Comparison of ENCODE assay signal across 9 mouse cellular contexts in the genomic region with DNA sequence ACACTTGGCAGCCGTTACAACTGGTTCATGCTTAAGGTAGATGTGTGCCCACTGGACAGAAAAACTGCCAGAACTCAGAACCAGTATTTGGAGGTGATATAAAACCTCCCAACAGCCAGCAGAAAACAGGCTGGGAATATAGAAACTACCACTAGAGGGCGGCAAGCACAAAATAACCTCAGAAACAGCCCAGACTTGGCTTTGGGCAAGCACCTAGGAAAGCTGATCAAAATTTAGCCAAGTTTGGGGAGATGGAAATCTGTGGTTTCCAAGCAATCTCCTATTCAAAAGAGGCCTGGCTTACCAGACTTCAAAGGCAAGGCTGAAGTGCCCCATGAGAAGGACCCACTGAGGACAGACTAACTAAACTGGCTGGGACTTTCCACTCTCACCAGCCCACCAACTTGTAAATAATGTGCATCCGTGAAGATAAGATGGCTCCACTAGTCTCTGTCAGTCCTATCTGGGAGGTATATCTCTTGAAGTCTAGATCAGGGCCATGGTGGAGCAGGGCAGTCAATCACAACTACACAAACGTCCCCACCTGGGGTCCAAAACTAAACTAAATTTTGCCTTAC. TPM values are rescaled to one million over a fixed set of nuclear protein-coding genes. Genes with fewer than 3 reads are reported as not detected.
A peak's percentile ranks its signal among the peaks of the same experiment; 100 is the strongest.
DNase-seq lines count a peak whose midpoint lies in the region; ATAC-seq and TF ChIP-seq lines count a peak whose summit lies in the region.
"Had no signal": no experiment of that assay in that cellular context is flagged by ENCODE, and none has a peak within 500 bp of the region (broad histone marks: within the 10 kb centered on the region; RNA-seq: fewer than 3 reads in every experiment).

No protein-coding gene starts in this region.

- DNase-seq in heart, adult 18-20 months: peak; percentile 76 to 89
- no peak for DNase-seq in heart, embryonic 10.5 days (ENCODE audit: low spot score)
- peak; percentile 89 for DNase-seq in hindbrain, embryonic 14.5 days (ENCODE audit: low spot score)
- DNase-seq in left cerebral cortex, adult 18-20 months (ENCODE audit: low spot score in 2 of 2): peak; percentile 68 to 71
- peak; percentile 63 for DNase-seq in right cerebral cortex, postnatal 4 days

- 0 out of 2 replicates have a peak, but pooled peaks have one; percentile 12 for TF ChIP-seq CTCF in bone marrow, adult 2 months (IDR thresholded peaks at IDR 0.05; ENCODE audit: control insufficient read depth, insufficient read depth, low read length)

- H3K4me2 ChIP-seq in hindbrain, embryonic 14.5 days (replicated peaks): no peak overlapping the region
- H3K4me2 ChIP-seq: midbrain, embryonic 12.5 days had no signal

- ATAC-seq in erythroid progenitor cell, adult 5-6 weeks (replicated peaks; ENCODE audit: low FRiP score, poor library complexity, severe bottlenecking): peak; percentile 65
- ATAC-seq in hindbrain, embryonic 14.5 days (ENCODE audit: low FRiP score): peak; percentile 32; the same call in 1 of the 2 replicates
- ATAC-seq in megakaryocyte, adult 5-6 weeks (ENCODE audit: poor library complexity, severe bottlenecking): peak; percentile 57

- no peak overlapping the region for H3K27ac ChIP-seq in heart, embryonic 10.5 days
- no peak overlapping the region for H3K27ac ChIP-seq in bone marrow, adult 2 months (ENCODE audit: control insufficient read depth, insufficient read depth, low read depth, low read length, poor library complexity)
- H3K27ac ChIP-seq in hindbrain, embryonic 14.5 days: no peak overlapping the region
- H3K27ac ChIP-seq: midbrain, embryonic 12.5 days had no signal

- H3K4me1 ChIP-seq in heart, embryonic 10.5 days: peaks cover 37% of the 10 kb centered on the region
- peaks cover 9% of the 10 kb centered on the region for H3K4me1 ChIP-seq in bone marrow, adult 2 months (ENCODE audit: control insufficient read depth, insufficient read depth, low read length)
- H3K4me1 ChIP-seq in hindbrain, embryonic 14.5 days (replicated peaks; ENCODE audit: control insufficient read depth, insufficient read depth, low read length): no peaks in the 10 kb centered on the region

- peaks cover 88% of the 10 kb centered on the region for H3K36me3 ChIP-seq in heart, embryonic 10.5 days
- peaks cover 34% of the 10 kb centered on the region for H3K36me3 ChIP-seq in hindbrain, embryonic 14.5 days (replicated peaks; ENCODE audit: control insufficient read depth, insufficient read depth)

- no peak for TF ChIP-seq POLR2A in bone marrow, adult 2 months (IDR thresholded peaks at IDR 0.05; ENCODE audit: borderline replicate concordance, control insufficient read depth, low read depth, low read length)

- no peak overlapping the region for H3K4me3 ChIP-seq in heart, embryonic 10.5 days
- H3K4me3 ChIP-seq in bone marrow, adult 2 months (replicated peaks; ENCODE audit: control insufficient read depth, low read depth, low read length): no peak overlapping the region
- H3K4me3 ChIP-seq in hindbrain, embryonic 14.5 days (replicated peaks; ENCODE audit: low read length): no peak overlapping the region
- H3K4me3 ChIP-seq: midbrain, embryonic 12.5 days had no signal

- H3K27me3 ChIP-seq in heart, embryonic 10.5 days (ENCODE audit: insufficient read depth, poor library complexity, severe bottlenecking): no peaks in the 10 kb centered on the region
- H3K27me3 ChIP-seq in hindbrain, embryonic 14.5 days (ENCODE audit: control insufficient read depth, insufficient read depth, low read length): no peaks in the 10 kb centered on the region
- H3K27me3 ChIP-seq: midbrain, embryonic 12.5 days had no signal

- H3K9me3 ChIP-seq in heart, embryonic 10.5 days: no peaks in the 10 kb centered on the region
- H3K9me3 ChIP-seq in hindbrain, embryonic 14.5 days (ENCODE audit: control insufficient read depth, low read length): no peaks in the 10 kb centered on the region
- H3K9me3 ChIP-seq: midbrain, embryonic 12.5 days had no signal

- no peak overlapping the region for H3K9ac ChIP-seq in hindbrain, embryonic 14.5 days
- H3K9ac ChIP-seq: midbrain, embryonic 12.5 days had no signal

- WGBS in heart, embryonic 10.5 days: 37% methylated on average over 4 of the region's 4 CpGs
- WGBS in bone marrow, adult 2 months: 28% methylated on average over 4 of the region's 4 CpGs
- WGBS in hindbrain, embryonic 14.5 days: 48% methylated on average over 4 of the region's 4 CpGs

RNA-seq across cellular contexts. Expression of a gene that starts 31.1 kb away (rescaled TPM):
- 10 to 100 TPM in 1 of 2 experiments, 1 to 10 TPM in 1; 7.5 to 10.2 TPM for total RNA-seq in heart, adult 18-20 months (2021)
- polyA plus RNA-seq in heart, embryonic 10.5 days (2016; fragmentation: Nextera tagmentation; extraction: Ambion mirVana): 3.2 and 3.7 TPM in 2 replicates
- 10.1 and 23.7 TPM in 2 replicates for polyA plus RNA-seq in bone marrow, adult 2 months (2011; ENCODE audit: insufficient read depth, insufficient read length, low replicate concordance, missing spikeins)
- 19.7 and 20.9 TPM in 2 replicates for total RNA-seq in erythroid progenitor cell, adult 5-6 weeks (2015; ENCODE audit: low replicate concordance)
- total RNA-seq in erythroid progenitor cell, adult 5-6 weeks (2017; ENCODE audit: low replicate concordance): 25.7 and 33.9 TPM in 2 replicates
- polyA plus RNA-seq in hindbrain, embryonic 14.5 days (2014; fragmentation: Nextera tagmentation; extraction: Ambion mirVana): 0.98 and 1.5 TPM in 2 replicates
- total RNA-seq in left cerebral cortex, adult 18-20 months (2021): 1 to 10 TPM; 2.8 to 3.0 TPM
- 40.4 and 52.3 TPM in 2 replicates for total RNA-seq in megakaryocyte, adult 5-6 weeks (2015)
- total RNA-seq in megakaryocyte, adult 5-6 weeks (2017): 50.9 and 62.5 TPM in 2 replicates
